Mouse (Mus musculus): ENCODE results near the gene Slc9a1. TPM values are rescaled to one million over a fixed set of nuclear protein-coding genes. Genes with fewer than 3 reads are reported as not detected.
A peak's percentile ranks its signal among the peaks of the same experiment; 100 is the strongest.

Slc9a1 gene
- 5.7 and 5.8 TPM in 2 replicates for polyA plus RNA-seq (2014; fragmentation: Nextera tagmentation; extraction: Ambion mirVana)

DNA sequence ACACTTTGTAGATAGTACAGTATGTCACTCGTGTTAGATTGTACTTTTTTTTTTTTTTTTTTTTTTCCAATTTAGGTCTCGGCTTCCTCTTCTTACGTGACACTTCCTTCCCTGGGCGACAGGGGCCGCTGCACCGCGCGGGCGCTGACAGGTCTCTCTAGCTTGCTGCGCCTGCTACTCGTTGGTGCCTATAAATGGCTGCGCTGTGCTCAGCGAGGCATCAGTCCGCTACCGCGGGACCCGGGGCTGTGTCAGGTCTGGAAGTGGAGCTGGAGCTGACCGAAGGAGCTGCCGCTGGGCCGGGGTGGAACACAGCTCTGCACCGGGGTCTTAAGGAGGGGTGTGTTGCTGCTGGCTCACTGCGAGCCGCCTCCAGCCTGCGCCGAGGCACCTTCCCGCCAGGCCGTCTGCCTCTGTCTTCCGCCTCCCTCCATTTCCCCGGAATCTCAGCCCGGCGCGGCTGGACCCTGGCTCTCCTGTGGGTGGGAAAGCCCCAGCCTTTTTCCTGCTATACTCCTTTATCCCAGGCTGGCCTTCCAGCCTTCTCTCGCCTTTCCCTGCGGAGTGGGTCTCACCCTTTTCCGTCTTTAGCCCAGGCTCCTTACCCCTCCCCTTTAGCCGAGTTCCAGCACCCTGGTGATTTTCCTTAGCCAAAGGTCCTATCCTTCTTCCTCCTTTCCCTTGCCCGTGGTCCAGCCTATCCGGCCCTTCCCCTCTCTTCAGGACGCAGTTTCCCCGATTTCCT, at the start of gene Slc9a1:
Gene Slc9a1 (plus strand): TSS at position 154 of the 745 bp plus-strand sequence.
- peak within 1 kb of the TSS; percentile 42; the same call in 1 of the 2 replicates for H3K27ac ChIP-seq (ENCODE audit: low read depth, low read length)
- no peaks in the 10 kb centered on the region for H3K36me3 ChIP-seq (ENCODE audit: control insufficient read depth, insufficient read depth, low read length)
- peaks cover 14% of the 10 kb centered on the region for H3K4me1 ChIP-seq (replicated peaks; ENCODE audit: control insufficient read depth, insufficient read depth, low read length)
- H3K9me3 ChIP-seq (ENCODE audit: control insufficient read depth, low read length) = no peaks in the 10 kb centered on the region
- H3K9ac ChIP-seq (ENCODE audit: low read depth, low read length) = peak within 1 kb of the TSS; percentile 74
- WGBS = under 1% methylated on average over 40 of the region's 40 CpGs
- peak within 1 kb of the TSS; percentile 80 for H3K4me2 ChIP-seq (replicated peaks; ENCODE audit: low read depth, low read length)
- peak within 1 kb of the TSS; percentile 50 for H3K4me3 ChIP-seq (ENCODE audit: low read depth, low read length)
- peak; percentile 93 for DNase-seq (ENCODE audit: low spot score)
- peak; percentile 94 for ATAC-seq (ENCODE audit: low FRiP score)
- H3K27me3 ChIP-seq (ENCODE audit: control insufficient read depth, insufficient read depth, low read length) = no peaks in the 10 kb centered on the region

- Histone ChIP-seq H3K27ac (ENCODE audit: low read depth, low read length) (no peak overlapping the region), H3K4me1 (replicated peaks; ENCODE audit: control insufficient read depth, insufficient read depth, low read length) (no peaks in the 10 kb centered on the region), H3K27me3 (ENCODE audit: control insufficient read depth, insufficient read depth, low read length) (no peaks in the 10 kb centered on the region), H3K4me2 (replicated peaks; ENCODE audit: low read depth, low read length) (no peak overlapping the region), H3K9me3 (ENCODE audit: control insufficient read depth, low read length) (no peaks in the 10 kb centered on the region), H3K9ac (ENCODE audit: low read depth, low read length) (no peak overlapping the region), H3K4me3 (ENCODE audit: low read depth, low read length) (no peak overlapping the region), H3K36me3 (ENCODE audit: control insufficient read depth, insufficient read depth, low read length) (no peaks in the 10 kb centered on the region)
- no peak for DNase-seq (ENCODE audit: low spot score)
- 83% methylated on average over 7 of the region's 7 CpGs for WGBS
- no peak for ATAC-seq (ENCODE audit: low FRiP score)
Measured at GRCm38 (mm10) chr4:133328129-133328528, 41.4 kb upstream of the Slc9a1 start.

GRCm38 (mm10) chr4:133330296-133330695, 39.2 kb upstream of the Slc9a1 start:
- H3K9me3 ChIP-seq (ENCODE audit: control insufficient read depth, low read length) = no peaks in the 10 kb centered on the region
- DNase-seq (ENCODE audit: low spot score) = no peak
- no peak overlapping the region for H3K9ac ChIP-seq (ENCODE audit: low read depth, low read length)
- H3K27me3 ChIP-seq (ENCODE audit: control insufficient read depth, insufficient read depth, low read length) = no peaks in the 10 kb centered on the region
- H3K4me2 ChIP-seq (replicated peaks; ENCODE audit: low read depth, low read length) = no peak overlapping the region
- H3K27ac ChIP-seq (ENCODE audit: low read depth, low read length) = no peak overlapping the region
- no peak overlapping the region for H3K4me3 ChIP-seq (ENCODE audit: low read depth, low read length)
- H3K4me1 ChIP-seq (replicated peaks; ENCODE audit: control insufficient read depth, insufficient read depth, low read length) = no peaks in the 10 kb centered on the region
- WGBS = 86% methylated on average over 4 of the region's 4 CpGs
- no peaks in the 10 kb centered on the region for H3K36me3 ChIP-seq (ENCODE audit: control insufficient read depth, insufficient read depth, low read length)
- ATAC-seq (ENCODE audit: low FRiP score) = no peak

- H3K9ac ChIP-seq (ENCODE audit: low read depth, low read length) = no peak overlapping the region
- ATAC-seq (ENCODE audit: low FRiP score) = no peak
- H3K4me1 ChIP-seq (replicated peaks; ENCODE audit: control insufficient read depth, insufficient read depth, low read length) = no peaks in the 10 kb centered on the region; the same call in 1 of the 2 replicates
- H3K4me3 ChIP-seq (ENCODE audit: low read depth, low read length) = no peak overlapping the region
- no peaks in the 10 kb centered on the region for H3K27me3 ChIP-seq (ENCODE audit: control insufficient read depth, insufficient read depth, low read length)
- WGBS = 66% methylated on average over 6 of the region's 6 CpGs
- no peak overlapping the region for H3K27ac ChIP-seq (ENCODE audit: low read depth, low read length)
- DNase-seq (ENCODE audit: low spot score) = no peak
- H3K9me3 ChIP-seq (ENCODE audit: control insufficient read depth, low read length) = no peaks in the 10 kb centered on the region
- H3K36me3 ChIP-seq (ENCODE audit: control insufficient read depth, insufficient read depth, low read length) = no peaks in the 10 kb centered on the region
- no peak overlapping the region for H3K4me2 ChIP-seq (replicated peaks; ENCODE audit: low read depth, low read length)
Measured at GRCm38 (mm10) chr4:133333306-133333705, 36.2 kb upstream of the Slc9a1 start.

DNA sequence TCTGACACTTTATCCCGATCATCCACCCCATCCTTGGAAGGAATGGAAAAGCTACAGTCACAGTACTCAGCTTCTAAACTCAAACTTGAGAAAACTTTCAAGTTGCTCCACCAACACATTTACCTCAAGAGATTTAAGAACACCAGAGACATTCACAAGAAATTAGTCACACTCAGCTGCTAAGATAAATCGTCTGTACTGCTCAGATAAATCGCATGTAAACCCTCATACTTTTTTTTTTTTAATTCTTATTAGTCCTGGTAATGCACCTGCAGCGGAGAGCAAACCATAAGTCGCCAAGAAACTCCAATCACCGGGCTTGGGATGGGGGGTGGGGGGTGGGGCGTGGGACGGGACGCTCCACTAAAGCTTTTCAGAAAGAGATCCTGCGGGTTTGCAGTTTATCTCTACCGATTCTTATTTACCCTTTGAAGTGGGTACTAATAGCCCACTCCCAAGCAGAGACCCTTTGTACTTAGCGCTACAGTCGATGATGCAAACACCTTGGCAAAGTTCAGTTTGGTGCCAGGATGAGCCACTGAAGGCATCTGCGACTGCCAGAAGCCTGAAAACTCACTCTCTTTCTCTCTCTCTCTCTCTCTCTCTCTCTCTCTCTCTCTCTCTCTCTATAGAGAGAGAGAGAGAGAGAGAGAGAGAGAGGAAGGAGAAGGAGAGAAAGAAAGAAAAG, 31.5 kb upstream of the Slc9a1 start:
- DNase-seq (ENCODE audit: low spot score) (peak; percentile 15), ATAC-seq (ENCODE audit: low FRiP score) (no peak)
- Histone ChIP-seq H3K27ac (ENCODE audit: low read depth, low read length) (no peak overlapping the region), H3K4me1 (replicated peaks; ENCODE audit: control insufficient read depth, insufficient read depth, low read length) (no peaks in the 10 kb centered on the region; the same call in 1 of the 2 replicates), H3K9ac (ENCODE audit: low read depth, low read length) (peak overlapping the region; percentile 90), H3K36me3 (ENCODE audit: control insufficient read depth, insufficient read depth, low read length) (no peaks in the 10 kb centered on the region), H3K9me3 (ENCODE audit: control insufficient read depth, low read length) (no peaks in the 10 kb centered on the region), H3K27me3 (ENCODE audit: control insufficient read depth, insufficient read depth, low read length) (no peaks in the 10 kb centered on the region), H3K4me3 (ENCODE audit: low read depth, low read length) (peak overlapping the region; percentile 91), H3K4me2 (replicated peaks; ENCODE audit: low read depth, low read length) (peak overlapping the region; percentile 81)
- 16% methylated on average over 14 of the region's 14 CpGs for WGBS

DNA sequence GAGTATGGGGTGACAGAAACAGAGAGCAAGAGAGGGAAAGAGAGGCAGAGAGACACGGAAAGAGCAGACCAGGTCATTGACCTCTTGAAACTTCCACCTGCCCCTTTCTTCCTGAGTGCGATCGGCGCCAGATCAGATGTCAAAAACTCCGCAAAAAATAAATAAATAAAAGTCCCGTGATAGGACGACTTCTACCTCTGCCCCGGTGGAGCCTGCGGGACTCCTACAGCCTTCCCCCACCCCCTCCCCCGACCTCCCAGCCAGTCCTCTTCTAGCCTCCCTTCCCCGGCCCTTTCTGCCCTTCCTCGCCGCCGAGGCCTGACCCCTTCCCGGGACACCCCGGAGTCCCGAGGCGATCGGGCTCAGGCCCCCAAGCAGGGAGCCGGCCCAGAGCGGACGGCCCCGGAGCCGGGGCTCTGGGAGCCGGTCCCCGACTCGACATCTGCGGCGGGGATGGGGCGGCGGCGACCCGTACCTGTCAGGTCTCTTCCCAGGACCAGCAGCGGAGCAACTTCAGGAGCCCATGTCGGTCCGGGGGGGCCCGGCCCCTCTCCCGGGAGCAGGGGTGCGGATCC, 30.9 kb upstream of the Slc9a1 start:
- no peak; the same call in 1 of the 2 replicates for ATAC-seq (ENCODE audit: low FRiP score)

DNA sequence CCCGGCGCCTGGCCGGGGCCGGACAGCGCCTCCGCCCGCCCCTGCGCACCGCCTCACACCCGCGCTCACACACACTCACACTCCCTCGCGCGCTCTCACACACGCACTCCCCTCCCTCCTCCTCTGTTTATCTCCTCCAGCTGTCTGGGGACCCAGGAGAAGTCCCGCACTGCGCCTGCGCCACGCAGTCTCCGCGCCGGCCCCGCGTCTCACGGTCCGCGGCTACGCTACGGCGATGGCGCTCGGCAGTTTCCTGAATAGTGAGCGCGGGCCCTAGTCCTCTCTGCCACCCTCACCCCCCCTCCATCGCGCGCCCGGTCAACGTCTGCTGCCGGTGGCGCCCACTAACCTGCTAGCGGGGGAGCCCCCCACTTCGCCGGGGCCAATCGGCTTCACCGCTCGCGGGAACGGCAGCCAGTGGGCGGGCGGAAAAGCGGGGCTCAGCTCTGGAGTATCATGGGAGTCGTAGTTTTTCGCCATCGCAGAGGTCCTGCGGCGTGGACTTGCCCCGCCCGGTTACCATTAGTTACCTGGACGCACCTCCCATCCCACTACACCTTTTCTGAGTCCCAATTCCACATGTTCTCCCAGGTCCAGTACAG, 30.3 kb upstream of the Slc9a1 start:
- no peaks in the 10 kb centered on the region for H3K36me3 ChIP-seq (ENCODE audit: control insufficient read depth, insufficient read depth, low read length)
- under 1% methylated on average over 50 of the region's 60 CpGs for WGBS
- peak overlapping the region; percentile 90 for H3K9ac ChIP-seq (ENCODE audit: low read depth, low read length)
- no peaks in the 10 kb centered on the region for H3K9me3 ChIP-seq (ENCODE audit: control insufficient read depth, low read length)
- H3K27ac ChIP-seq (ENCODE audit: low read depth, low read length) = peak overlapping the region; percentile 79
- peak; percentile 97 for DNase-seq (ENCODE audit: low spot score)
- H3K4me1 ChIP-seq (replicated peaks; ENCODE audit: control insufficient read depth, insufficient read depth, low read length) = no peaks in the 10 kb centered on the region; the same call in 1 of the 2 replicates
- peak; percentile 97 for ATAC-seq (ENCODE audit: low FRiP score)
- peak overlapping the region; percentile 91 for H3K4me3 ChIP-seq (ENCODE audit: low read depth, low read length)
- H3K27me3 ChIP-seq (ENCODE audit: control insufficient read depth, insufficient read depth, low read length) = no peaks in the 10 kb centered on the region
- H3K4me2 ChIP-seq (replicated peaks; ENCODE audit: low read depth, low read length) = peak overlapping the region; percentile 81

More for the DNA sequence above, 30.9 kb upstream of the Slc9a1 start:
- H3K4me3 ChIP-seq (ENCODE audit: low read depth, low read length) = peak overlapping the region; percentile 91
- no peaks in the 10 kb centered on the region for H3K27me3 ChIP-seq (ENCODE audit: control insufficient read depth, insufficient read depth, low read length)
- H3K27ac ChIP-seq (ENCODE audit: low read depth, low read length) = peak overlapping the region; percentile 79
- H3K36me3 ChIP-seq (ENCODE audit: control insufficient read depth, insufficient read depth, low read length) = no peaks in the 10 kb centered on the region
- peak overlapping the region; percentile 81 for H3K4me2 ChIP-seq (replicated peaks; ENCODE audit: low read depth, low read length)
- WGBS = 0% methylated on average over 39 of the region's 39 CpGs
- DNase-seq (ENCODE audit: low spot score) = no peak
- H3K9ac ChIP-seq (ENCODE audit: low read depth, low read length) = peak overlapping the region; percentile 90
- no peaks in the 10 kb centered on the region; the same call in 1 of the 2 replicates for H3K4me1 ChIP-seq (replicated peaks; ENCODE audit: control insufficient read depth, insufficient read depth, low read length)
- H3K9me3 ChIP-seq (ENCODE audit: control insufficient read depth, low read length) = no peaks in the 10 kb centered on the region

GRCm38 (mm10) chr4:133340217-133340616, 29.3 kb upstream of the Slc9a1 start:
- no peak overlapping the region for H3K27ac ChIP-seq (ENCODE audit: low read depth, low read length)
- H3K4me3 ChIP-seq (ENCODE audit: low read depth, low read length) = no peak overlapping the region
- no peaks in the 10 kb centered on the region; the same call in 1 of the 2 replicates for H3K4me1 ChIP-seq (replicated peaks; ENCODE audit: control insufficient read depth, insufficient read depth, low read length)
- no peak for DNase-seq (ENCODE audit: low spot score)
- H3K27me3 ChIP-seq (ENCODE audit: control insufficient read depth, insufficient read depth, low read length) = no peaks in the 10 kb centered on the region
- ATAC-seq (ENCODE audit: low FRiP score) = no peak
- H3K36me3 ChIP-seq (ENCODE audit: control insufficient read depth, insufficient read depth, low read length) = no peaks in the 10 kb centered on the region
- H3K9ac ChIP-seq (ENCODE audit: low read depth, low read length) = no peak overlapping the region
- no peaks in the 10 kb centered on the region for H3K9me3 ChIP-seq (ENCODE audit: control insufficient read depth, low read length)
- 80% methylated on average over 2 of the region's 2 CpGs for WGBS
- no peak overlapping the region for H3K4me2 ChIP-seq (replicated peaks; ENCODE audit: low read depth, low read length)

All from hindbrain, embryonic 11.5 days (tissue).